Mouse (Mus musculus) brown adipose tissue, adult 24 weeks (tissue): ENCODE data around the gene Wnt9a. TPM values are rescaled to one million over a fixed set of nuclear protein-coding genes. Genes with fewer than 3 reads are reported as not detected.
"Not testable (repeated sequence)": the region's sequence is repeated elsewhere in the genome, so short reads cannot be mapped to it uniquely, and the experiment has no call there.

Experiments
- H3K27ac ChIP-seq: fragments of 200-500 bp; replicated peaks from 2 replicates; pipeline ENCODE4 v1.5.1; 2012; ENCODE audit warnings: low read depth, mild to moderate bottlenecking, low read length
- H3K4me1 ChIP-seq: fragments of 200-500 bp; 2 replicates; pipeline ENCODE4 v1.6.1; 2012; ENCODE audit warnings: low read length, mixed read lengths; ENCODE audit not compliant: control insufficient read depth, insufficient read depth, insufficient read length
- H3K4me3 ChIP-seq: fragments of 200-500 bp; 2 replicates; pipeline ENCODE4 v1.5.1; 2012; ENCODE audit warnings: low read depth, mild to moderate bottlenecking, low read length, moderate library complexity; ENCODE audit not compliant: insufficient read depth
- polyA plus RNA-seq: library from polyadenylated mRNA; stranded (reverse); fragments of >200 nt; gene quantifications from 2 replicates; pipeline ENCODE4 v1.2.4, GENCODE M21; 2012; ENCODE audit not compliant: missing spikeins, insufficient read depth, insufficient read length

Wnt9a gene
- polyA plus RNA-seq, 1 experiment: 0.40 TPM

DNA sequence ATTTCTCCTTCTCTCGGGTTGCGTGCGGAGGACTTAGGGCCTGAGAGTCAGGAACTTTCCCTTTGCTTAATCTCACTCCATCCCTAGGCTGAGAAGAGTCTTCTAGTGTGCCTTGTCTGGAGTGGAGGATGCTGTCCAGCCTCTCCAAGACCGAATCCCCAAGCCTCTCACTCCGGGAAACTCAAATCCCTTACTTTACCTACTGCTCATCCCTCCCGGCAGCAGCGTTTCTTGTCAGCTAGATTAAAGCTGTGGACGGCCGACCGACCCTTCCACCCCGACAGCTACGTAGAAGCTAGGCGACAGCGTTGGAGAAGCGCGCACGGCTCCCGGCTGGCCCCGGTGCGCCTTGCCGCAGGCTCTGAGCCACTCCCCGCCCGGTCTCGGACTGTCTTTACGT, 17.0 kb upstream of the Wnt9a start:
- 0 out of 2 replicates have a peak overlapping the region, but pooled peaks have one; percentile 8 for H3K4me3 ChIP-seq
- H3K4me1 ChIP-seq: no peaks in the 10 kb centered on the region
- H3K27ac ChIP-seq: no peak overlapping the region

DNA sequence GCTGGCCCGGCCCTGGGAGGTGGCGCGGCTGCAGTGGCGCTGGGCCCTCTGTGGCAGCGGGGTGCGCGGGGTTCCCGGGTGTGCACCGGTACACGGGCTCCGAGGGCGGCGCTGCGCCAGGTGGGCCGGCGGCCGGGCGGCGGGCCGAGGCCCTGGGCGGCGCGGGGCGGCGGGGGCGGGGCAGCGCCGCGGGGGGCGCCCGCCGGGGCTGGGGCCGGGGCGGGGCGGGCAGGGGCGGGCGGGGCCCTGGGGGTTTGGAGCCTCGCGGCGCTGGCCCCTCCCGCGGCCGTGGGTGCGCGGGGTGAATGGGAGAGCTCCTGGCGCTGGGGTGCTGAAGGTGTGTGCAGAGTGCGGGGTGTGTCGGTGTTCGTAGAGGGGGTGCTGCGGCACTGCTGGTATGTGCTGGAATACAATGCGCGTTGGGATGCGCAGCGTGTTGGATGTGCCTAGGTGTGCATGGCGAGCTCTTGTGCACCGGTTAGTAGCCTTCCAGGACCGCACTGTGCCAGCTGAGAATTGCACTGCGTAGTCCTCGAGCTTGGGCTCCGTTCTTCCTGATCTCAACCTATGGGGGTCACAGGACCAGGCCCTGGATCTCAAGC, 15.9 kb upstream of the Wnt9a start, which contains the start of gene Wnt3a:
Wnt3a (minus strand) TSS at position 51 of the 602 bp plus-strand sequence.
- Histone ChIP-seq H3K27ac (no peak within 1 kb of the TSS), H3K4me1 (no peaks in the 10 kb centered on the region), H3K4me3 (peak within 1 kb of the TSS; percentile 8; the same call in 1 of the 2 replicates)

DNA sequence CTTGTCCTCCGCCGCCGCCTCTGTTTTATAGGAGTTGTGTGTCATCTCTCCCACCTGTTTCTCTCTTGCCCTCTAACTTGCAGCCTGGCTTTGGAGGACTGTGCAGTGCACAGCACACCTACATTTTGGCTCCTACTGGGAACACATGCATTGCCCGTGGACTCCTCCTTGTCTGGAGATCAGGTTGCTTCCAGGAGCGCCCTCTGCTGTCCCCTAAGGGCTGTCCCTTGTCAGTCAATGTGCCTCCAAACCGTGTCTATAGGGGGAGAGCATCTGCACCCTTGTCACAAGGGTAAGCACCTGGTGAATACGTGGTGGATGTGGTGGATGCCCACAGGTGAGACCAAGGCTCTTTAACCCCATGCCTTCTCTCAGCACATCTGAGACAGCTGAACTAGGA, 13.1 kb upstream of the Wnt9a start:
- H3K4me3 ChIP-seq: no peak overlapping the region
- no peak overlapping the region for H3K27ac ChIP-seq
- no peaks in the 10 kb centered on the region for H3K4me1 ChIP-seq

DNA sequence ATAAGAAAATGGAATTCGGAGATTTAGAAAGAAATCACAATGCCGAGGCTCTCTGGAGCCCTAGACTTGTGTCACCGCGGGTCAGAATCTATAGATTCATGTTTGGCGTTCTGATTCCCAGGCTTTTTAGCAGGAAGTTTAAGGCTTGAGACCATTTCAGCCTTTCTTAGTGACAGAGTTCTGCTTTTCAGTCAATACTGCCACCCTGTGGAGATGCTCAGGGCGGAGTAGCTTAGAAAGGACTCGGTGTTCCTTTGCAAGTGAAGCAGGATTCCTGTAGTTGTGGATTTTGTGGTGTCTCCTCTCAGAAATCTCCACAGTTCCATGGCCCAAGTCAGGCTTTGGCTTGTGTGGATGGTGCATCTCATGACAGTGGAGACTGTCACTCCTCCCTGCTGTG, 8.8 kb upstream of the Wnt9a start:
- no peak overlapping the region for H3K4me3 ChIP-seq
- H3K4me1 ChIP-seq: no peaks in the 10 kb centered on the region
- H3K27ac ChIP-seq: no peak overlapping the region

DNA sequence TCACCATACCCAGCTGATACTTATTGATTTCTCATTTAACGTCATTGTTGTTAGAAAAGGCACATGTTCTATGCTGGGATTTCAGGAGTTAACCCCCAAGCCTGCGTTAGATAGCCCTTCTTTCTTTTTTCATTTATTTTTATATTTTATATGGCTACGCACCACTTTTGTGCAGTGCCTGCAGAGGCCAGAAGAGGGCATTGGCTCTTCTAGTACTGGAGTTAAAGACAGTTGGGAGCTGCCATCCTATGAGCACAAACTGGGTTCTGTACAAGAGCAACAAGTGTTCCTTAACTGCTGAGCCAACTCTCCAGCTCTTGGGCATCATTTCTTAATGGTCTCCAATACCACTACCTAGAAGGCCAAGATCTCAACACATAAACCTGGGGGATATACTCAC, 6.5 kb upstream of the Wnt9a start:
- Histone ChIP-seq H3K4me1 (no peaks in the 10 kb centered on the region), H3K27ac (no peak overlapping the region), H3K4me3 (no peak overlapping the region)

DNA sequence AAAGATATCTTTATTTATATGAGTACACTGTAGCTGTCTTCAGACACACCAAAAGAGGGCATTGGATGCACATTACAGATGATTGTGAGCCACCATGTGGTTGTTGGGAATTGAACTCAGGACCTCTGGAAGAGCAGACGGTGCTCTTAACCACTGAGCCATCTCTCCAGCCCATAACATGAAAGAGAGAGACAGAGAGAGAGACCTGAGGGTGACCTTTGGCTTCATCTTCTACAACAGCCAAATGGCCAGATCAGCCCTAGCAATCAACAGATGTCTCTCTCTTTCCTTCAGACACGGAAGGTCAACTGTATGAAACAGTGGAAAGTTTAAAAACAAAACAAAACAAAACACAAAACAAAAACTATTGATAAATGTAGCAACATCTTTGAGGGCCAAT, 5.7 kb upstream of the Wnt9a start:
- H3K27ac ChIP-seq: not testable (repeated sequence)

DNA sequence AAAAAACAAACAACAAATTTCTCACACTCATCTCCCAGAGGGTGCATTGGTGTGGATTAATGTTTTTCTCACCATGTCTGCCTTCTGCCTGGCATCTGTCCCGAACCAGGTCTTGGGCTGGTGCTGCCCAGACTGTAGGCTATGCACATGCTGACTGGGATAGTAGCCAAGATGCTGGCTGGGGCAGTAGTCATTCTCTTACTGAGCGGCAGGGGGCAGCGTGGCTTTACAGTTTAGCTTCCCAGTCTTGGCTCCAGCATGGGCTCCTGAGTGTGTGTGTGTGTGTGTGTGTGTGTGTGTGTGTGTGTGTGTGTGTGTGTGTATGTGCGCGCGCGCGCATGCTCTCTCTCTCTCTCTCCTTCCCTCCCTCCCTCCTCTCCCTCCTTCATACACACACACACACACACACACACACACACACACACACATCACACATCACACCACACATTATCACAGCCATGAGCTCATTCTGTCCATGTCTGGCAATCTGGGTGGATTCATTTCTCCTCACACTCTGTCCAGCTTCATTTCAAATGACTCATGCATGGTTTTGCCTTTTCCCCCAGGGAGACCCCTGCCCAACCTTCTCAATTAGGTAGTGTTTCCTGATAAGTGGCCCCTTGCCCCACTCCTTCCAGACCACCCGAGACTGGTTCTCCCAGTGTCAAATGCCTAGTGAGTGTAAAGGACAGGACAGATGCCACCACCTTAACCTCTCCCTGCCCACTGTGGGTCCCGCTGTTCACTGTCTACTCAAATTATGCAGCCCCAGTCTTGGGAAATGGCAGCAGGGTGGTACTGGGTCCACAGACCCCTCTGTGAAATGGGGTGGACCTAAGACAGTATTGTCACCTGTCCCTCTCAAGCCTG, 3.8 kb upstream of the Wnt9a start:
- Histone ChIP-seq H3K4me3 (no peak overlapping the region), H3K27ac (no peak overlapping the region), H3K4me1 (peaks cover 4% of the 10 kb centered on the region; the same call in 1 of the 2 replicates)

More for the DNA sequence above, 5.7 kb upstream of the Wnt9a start:
- H3K4me3 ChIP-seq, H3K4me1 ChIP-seq: not testable (repeated sequence)

DNA sequence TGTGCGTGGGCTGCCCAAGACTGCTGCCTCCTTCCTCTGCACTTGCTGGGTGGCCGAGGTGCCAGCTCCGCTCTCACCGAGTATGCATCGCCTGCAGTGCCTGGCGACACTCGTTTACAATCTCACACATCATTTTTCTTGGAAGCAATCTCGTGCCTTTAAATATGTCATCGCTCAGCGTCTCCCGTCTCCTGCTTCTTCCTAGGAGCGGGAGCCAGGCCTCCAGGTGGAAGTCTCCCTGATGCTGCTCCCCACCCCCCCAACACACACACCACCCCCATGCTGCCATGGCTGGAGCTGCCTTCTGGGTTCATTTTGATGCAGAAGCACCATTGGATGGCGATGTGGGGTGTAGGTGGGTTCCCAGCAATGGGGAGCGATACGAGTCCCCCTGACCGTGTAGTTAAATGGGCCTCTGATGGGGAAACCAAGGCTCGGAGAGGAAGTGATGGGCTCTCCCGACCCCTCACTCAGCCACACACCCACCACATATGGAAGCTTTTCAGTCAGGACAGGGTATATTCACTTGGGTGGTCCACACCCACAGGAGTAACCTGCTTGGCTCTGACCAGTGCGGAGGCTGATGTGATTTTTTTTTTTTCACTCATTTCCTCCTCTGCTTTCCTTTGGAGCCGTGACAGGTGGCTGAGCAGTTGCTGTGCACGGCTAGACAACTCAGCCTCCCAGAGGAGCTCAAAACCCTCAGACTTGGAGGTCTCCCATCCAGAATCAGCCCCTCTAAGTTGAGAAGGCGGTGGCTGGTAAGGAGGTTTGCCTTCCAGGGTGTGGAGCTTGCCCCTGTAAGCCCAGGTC, 1.5 kb upstream of the Wnt9a start:
- H3K4me1 ChIP-seq: peaks cover 4% of the 10 kb centered on the region; the same call in 1 of the 2 replicates
- H3K27ac ChIP-seq: no peak overlapping the region
- no peak overlapping the region for H3K4me3 ChIP-seq

DNA sequence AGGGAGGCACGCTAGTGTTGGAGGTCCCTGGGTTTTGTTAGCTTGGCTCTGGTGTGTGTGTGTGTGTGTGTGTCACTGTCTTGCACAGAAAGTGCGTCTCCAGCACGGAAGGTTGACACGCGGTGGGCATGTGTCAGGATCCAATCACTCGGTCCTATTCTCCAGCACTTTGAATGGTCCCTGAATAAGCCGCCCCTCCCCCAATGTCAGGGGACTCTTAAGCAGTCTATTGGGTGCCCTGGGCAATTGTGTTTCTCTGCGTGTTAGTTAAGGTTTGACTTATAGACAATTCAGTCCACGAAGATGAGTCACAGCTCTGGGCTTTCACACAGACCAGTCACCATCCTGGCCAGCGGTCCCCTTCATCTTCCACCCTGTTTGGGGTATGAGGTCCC, 910 bp upstream of the Wnt9a start:
- Histone ChIP-seq H3K4me1 (peaks cover 4% of the 10 kb centered on the region; the same call in 1 of the 2 replicates), H3K27ac (no peak overlapping the region), H3K4me3 (peak overlapping the region; percentile 76; the same call in 1 of the 2 replicates)

DNA sequence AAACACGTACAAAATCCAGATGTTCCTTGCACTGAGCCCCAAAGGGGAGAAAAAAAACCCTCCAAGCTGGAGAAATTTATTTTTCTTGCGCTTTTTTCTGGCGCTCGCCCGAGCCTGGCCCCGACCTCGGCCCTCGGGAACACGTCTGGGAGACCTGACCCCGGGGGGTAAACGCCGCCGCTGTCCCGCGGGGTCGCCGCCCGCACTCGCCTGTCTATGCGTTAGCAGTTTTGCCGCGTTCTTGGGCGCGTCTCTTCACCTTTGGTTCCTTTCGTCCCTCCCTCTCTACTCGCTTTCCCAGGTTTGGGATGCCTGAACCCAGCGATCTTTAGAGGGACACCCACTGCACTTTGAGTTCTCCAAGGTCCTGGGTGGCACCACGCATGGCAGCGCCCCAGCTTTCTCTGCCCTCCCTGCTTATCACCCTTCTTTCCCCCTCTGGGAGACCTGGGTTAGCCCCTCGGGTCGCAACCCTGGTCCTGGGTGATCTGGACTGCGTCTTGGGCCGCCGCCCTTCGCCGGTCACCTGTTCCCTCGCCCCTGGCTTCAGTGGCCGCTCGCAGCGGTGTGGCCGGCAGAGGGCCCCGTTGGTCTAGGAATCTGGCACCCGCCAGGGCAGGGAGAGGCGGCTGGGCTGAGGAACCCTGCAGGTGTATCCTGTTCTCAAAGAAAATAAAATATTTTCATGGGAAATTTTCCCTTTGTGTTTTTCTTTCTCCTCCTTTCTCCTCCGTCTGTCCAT, 865 bp downstream of the Wnt9a start:
- peaks cover 4% of the 10 kb centered on the region; the same call in 1 of the 2 replicates for H3K4me1 ChIP-seq
- no peak overlapping the region for H3K27ac ChIP-seq
- H3K4me3 ChIP-seq: peak overlapping the region; percentile 76

DNA sequence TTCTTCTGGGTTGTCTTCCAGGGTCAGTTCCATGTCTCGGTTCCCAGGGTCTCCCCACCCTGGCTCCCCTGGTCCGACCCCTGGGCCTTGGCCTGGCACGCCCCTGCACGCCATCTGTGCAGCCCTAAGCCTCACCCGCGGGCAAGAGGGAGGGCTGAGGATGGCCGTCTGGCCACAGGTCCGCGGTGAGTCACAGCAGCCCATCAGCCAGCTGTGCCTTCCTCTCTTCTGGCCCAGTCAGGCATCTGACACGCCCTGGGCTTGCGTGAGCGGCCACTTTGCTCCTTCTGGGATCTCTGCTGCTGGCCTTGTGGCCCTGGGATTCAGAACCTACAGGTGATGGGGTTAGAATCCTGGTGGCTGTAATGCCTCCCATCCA, 1.4 kb downstream of the Wnt9a start:
- Histone ChIP-seq H3K27ac (no peak overlapping the region), H3K4me1 (peaks cover 4% of the 10 kb centered on the region; the same call in 1 of the 2 replicates), H3K4me3 (peak overlapping the region; percentile 10; the same call in 1 of the 2 replicates)

DNA sequence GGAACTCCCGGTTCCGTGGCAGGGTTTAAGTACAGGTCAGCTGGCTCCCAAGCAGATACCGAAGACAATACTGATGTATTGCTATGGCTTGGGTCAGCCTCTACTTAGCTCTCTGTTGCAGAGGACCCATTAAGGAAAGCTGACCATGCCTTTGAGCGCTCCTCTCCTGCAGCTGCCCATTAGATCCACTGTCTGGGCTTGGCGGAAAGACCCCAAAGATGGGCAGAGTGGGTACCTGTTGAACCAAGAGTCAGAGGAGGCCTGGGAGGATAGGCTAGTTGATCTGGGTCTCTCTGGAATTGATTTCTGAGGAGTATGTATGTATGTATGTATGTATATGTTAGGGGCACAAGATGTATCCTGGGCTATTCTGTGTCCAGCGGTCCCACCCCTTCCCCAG, 1.9 kb downstream of the Wnt9a start:
- peaks cover 4% of the 10 kb centered on the region; the same call in 1 of the 2 replicates for H3K4me1 ChIP-seq
- H3K27ac ChIP-seq: no peak overlapping the region
- H3K4me3 ChIP-seq: no peak overlapping the region

DNA sequence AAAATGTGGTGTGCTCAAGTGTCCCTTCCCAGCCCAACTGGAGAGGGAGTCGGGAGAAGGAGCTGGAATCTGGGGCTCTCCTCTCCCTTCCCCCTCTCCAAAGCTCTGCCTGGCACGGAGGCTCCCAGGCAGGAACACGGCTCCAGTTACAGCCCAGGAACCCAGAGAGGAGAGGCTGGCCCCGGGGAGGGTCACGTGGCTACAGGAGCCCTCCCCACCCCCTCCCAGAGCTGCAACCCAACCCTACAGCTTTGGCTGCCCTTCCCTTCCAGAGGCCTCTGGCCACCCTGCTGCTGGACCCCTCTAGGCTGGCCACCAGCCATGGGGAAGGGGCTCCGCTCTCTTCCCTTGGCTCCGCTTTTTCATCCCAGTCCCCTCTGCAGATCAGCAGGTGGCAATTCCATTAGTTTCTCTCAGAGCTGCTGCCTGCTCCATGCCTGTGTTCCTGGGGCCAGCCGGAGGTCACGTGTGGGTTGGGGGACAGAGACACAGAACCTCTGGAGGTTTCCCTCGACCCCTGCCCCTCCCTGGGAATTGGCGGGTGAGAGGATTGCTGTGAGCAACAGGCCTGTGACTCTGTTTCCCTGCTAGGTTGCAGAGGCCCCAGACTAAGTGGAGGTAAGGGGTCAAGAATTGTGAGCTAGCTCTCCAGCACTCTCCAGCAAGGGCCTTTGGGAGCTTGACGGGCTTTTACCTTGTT, 2.5 kb downstream of the Wnt9a start:
- Histone ChIP-seq H3K4me1 (peaks cover 4% of the 10 kb centered on the region; the same call in 1 of the 2 replicates), H3K4me3 (no peak overlapping the region), H3K27ac (no peak overlapping the region)

DNA sequence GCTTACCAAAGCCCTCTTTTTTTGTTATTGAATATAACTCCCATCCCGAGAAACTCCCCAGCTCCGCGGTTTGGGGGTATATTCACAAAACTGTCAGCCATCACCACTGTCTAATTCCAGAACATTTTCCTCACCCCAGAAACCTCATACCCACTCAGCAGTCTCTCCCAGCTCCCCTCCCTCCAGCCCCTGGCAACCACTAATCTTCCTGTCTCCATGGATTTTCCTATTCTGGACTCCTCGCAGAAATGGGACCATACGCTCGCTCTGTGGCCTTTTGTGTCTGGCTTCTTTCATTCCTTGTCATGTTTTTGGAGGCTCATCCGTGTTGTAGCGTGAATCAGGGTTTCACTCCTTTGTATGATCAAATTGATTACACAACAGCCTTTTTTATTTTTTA, 3.2 kb downstream of the Wnt9a start:
- H3K4me1 ChIP-seq: peaks cover 4% of the 10 kb centered on the region; the same call in 1 of the 2 replicates
- no peak overlapping the region for H3K27ac ChIP-seq

More for the DNA sequence above, 3.2 kb downstream of the Wnt9a start:
- H3K4me3 ChIP-seq: no peak overlapping the region
